Mouse (Mus musculus) intestine, embryonic 15.5 days (tissue): ENCODE measurements around the gene Gm21969. TPM values are rescaled to one million over a fixed set of nuclear protein-coding genes. Genes with fewer than 3 reads are reported as not detected.

ENCODE experiments used
- ATAC-seq: fragments of 200-750 bp; cut with Nextera tagmentation; 2 replicates; pipeline ENCODE4 v1.8.0; 2017; ENCODE audit warnings: moderate TSS enrichment, moderate library complexity
- H3K27ac ChIP-seq: fragments of 300-500 bp; sonication (generic); 2 replicates; pipeline ENCODE4 v1.5.1; 2015; ENCODE audit warnings: mild to moderate bottlenecking, inconsistent platforms
- H3K27me3 ChIP-seq: fragments of 300-500 bp; sonication (generic); replicated peaks from 2 replicates; pipeline ENCODE4 v1.6.1; 2015; ENCODE audit warnings: inconsistent platforms
- H3K36me3 ChIP-seq: fragments of 300-500 bp; sonication (generic); 2 replicates; pipeline ENCODE4 v1.6.1; 2015; ENCODE audit warnings: inconsistent platforms
- H3K4me1 ChIP-seq: fragments of 300-500 bp; sonication (generic); replicated peaks from 2 replicates; pipeline ENCODE4 v1.6.1; 2015; ENCODE audit warnings: inconsistent platforms
- H3K4me2 ChIP-seq: fragments of 300-500 bp; sonication (generic); replicated peaks from 2 replicates; pipeline ENCODE4 v1.6.1; 2015; ENCODE audit warnings: mild to moderate bottlenecking, inconsistent platforms
- H3K4me3 ChIP-seq: fragments of 300-500 bp; sonication (generic); replicated peaks from 2 replicates; pipeline ENCODE4 v1.5.1; 2015; ENCODE audit warnings: inconsistent platforms
- H3K9ac ChIP-seq: fragments of 300-500 bp; sonication (generic); 2 replicates; pipeline ENCODE4 v1.6.1; 2015; ENCODE audit warnings: inconsistent platforms
- H3K9me3 ChIP-seq: fragments of 300-500 bp; sonication (generic); 2 replicates; pipeline ENCODE4 v1.6.1; 2016; ENCODE audit warnings: inconsistent platforms
- WGBS: fragments of 180-500 bp; shearing (Covaris S2); methylation state at CpG from one replicate; pipeline ENCODE4 v1.1.7; 2015; 5-methylcytosine and 5-hydroxymethylcytosine counted together
- polyA plus RNA-seq: library from polyadenylated mRNA; unstranded; fragments of >200 nt; fragmentation: Nextera tagmentation; extraction: Ambion mirVana; gene quantifications from 2 replicates; pipeline ENCODE4 v1.2.1, GENCODE M21; 2015

The Gm21969 gene
- polyA plus RNA-seq, 1 experiment from 2014 or later, result not detected

- H3K27me3 ChIP-seq, result no peaks in the 10 kb centered on the region
- H3K36me3 ChIP-seq, result 0 out of 2 replicates have a peak, but pooled peaks cover 7% of the 10 kb centered on the region
- ATAC-seq, result no peak
- no peak overlapping the region for H3K9ac ChIP-seq
- H3K27ac ChIP-seq, result no peak overlapping the region
- 94% methylated on average over 5 of the region's 5 CpGs for WGBS
- H3K4me3 ChIP-seq, result no peak overlapping the region
- H3K9me3 ChIP-seq, result no peaks in the 10 kb centered on the region
- H3K4me2 ChIP-seq, result no peak overlapping the region
- peaks cover 16% of the 10 kb centered on the region for H3K4me1 ChIP-seq
These were observed 3.7 kb downstream of the Gm21969 start for GRCm38 (mm10) chr4:139606732-139607131.

DNA sequence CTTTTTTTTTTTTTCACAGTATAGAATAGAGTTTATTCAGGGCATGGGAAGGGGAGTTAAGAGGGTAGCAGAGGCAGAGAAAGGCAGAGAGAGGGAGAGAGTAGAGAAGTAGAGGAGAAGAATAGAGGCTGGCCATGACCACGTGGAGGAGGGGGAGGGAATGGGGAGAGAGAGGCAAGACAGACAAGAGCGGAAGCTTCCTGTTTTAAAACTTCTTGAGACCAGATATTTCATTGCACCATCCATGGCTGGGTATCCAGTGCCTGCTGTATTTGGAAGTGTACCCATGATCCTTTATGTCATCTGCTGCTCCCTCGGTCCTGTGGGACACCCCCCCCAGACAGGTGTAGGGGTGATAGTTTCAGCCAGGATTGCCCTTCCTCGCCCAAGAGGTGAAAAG is 6.0 kb downstream of the Gm21969 start:
- Histone ChIP-seq H3K4me3 (no peak overlapping the region), H3K4me2 (no peak overlapping the region), H3K9ac (no peak overlapping the region), H3K27ac (no peak overlapping the region), H3K9me3 (no peaks in the 10 kb centered on the region), H3K36me3 (peaks cover 17% of the 10 kb centered on the region), H3K4me1 (no peaks in the 10 kb centered on the region; the same call in 1 of the 2 replicates), H3K27me3 (no peaks in the 10 kb centered on the region)
- ATAC-seq, result no peak
- WGBS, result 74% methylated on average over 4 of the region's 4 CpGs

DNA sequence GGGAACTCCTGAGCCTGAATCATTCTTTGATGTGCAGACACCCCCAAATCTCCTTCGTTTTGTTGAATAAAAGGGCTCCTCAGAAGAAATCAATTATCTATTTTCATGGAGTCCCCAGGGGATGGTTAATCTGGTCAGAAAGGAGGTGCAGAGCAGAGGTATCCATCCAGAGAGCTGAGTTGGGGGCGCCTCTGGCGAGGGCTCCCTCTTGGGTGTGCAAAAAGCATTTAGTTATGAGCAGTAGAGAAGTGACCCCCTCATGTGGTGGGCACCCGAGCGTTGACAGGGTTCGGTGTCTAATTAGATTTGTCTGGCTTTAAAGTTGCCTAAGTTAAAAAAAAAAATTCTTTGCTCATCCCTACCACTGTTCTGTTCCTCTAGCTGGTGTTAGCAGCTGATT is 8.0 kb downstream of the Gm21969 start:
- H3K4me1 ChIP-seq, result no peaks in the 10 kb centered on the region; the same call in 1 of the 2 replicates
- no peaks in the 10 kb centered on the region for H3K9me3 ChIP-seq
- no peak overlapping the region for H3K27ac ChIP-seq
- 79% methylated on average over 6 of the region's 6 CpGs for WGBS
- H3K9ac ChIP-seq, result no peak overlapping the region
- no peak overlapping the region for H3K4me2 ChIP-seq
- peaks cover 25% of the 10 kb centered on the region for H3K36me3 ChIP-seq
- ATAC-seq, result no peak
- H3K27me3 ChIP-seq, result no peaks in the 10 kb centered on the region
- no peak overlapping the region for H3K4me3 ChIP-seq

- peak overlapping the region; percentile 40; the same call in 1 of the 2 replicates for H3K4me2 ChIP-seq
- no peak overlapping the region for H3K9ac ChIP-seq
- no peaks in the 10 kb centered on the region; the same call in 1 of the 2 replicates for H3K4me1 ChIP-seq
- no peaks in the 10 kb centered on the region for H3K9me3 ChIP-seq
- 0 out of 2 replicates have a peak, but pooled peaks have one; percentile 43 for ATAC-seq
- no peak overlapping the region for H3K4me3 ChIP-seq
- WGBS, result 4% methylated on average over 10 of the region's 10 CpGs
- H3K27me3 ChIP-seq, result no peaks in the 10 kb centered on the region
- H3K27ac ChIP-seq, result no peak overlapping the region
- peaks cover 23% of the 10 kb centered on the region for H3K36me3 ChIP-seq
These were observed 8.6 kb downstream of the Gm21969 start for GRCm38 (mm10) chr4:139611542-139611953.

DNA sequence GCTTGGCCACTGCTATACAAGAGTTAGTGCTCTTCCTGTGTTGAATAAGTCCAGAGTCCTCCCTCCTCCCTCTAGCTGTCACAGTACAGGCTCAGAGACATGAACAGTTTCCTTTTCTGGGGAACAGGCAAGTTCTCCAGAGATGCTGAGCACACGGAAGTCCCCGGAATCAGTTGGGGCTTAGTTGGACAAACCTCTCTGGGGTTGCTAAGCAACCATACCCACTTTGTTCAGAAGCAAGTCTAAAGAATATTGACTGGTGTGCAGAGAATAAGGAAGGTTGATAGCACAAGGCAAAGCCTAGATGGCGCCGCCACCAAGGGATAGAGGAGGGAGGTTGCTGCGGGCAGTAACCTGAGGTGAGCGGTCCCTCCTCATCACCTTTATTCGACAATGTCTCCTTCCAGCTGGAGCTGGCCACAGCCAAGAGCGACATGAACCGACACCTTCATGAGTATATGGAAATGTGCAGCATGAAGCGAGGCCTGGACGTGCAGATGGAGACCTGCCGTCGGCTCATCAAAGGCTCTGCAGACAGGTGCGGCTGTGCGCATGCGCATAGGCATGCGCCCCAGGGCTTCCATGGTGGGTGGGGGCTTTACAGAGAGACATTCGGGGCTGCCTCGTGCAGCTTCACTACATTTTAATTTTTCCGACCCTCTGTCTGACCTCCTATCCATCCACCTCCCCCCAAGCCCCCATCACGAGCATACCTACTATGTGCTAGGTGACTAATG is 11.7 kb downstream of the Gm21969 start:
- Histone ChIP-seq H3K36me3 (peaks cover 18% of the 10 kb centered on the region), H3K27me3 (no peaks in the 10 kb centered on the region), H3K9ac (no peak overlapping the region), H3K4me1 (no peaks in the 10 kb centered on the region; the same call in 1 of the 2 replicates), H3K27ac (no peak overlapping the region), H3K4me3 (no peak overlapping the region), H3K4me2 (no peak overlapping the region), H3K9me3 (no peaks in the 10 kb centered on the region)
- ATAC-seq, result no peak
- 91% methylated on average over 21 of the region's 21 CpGs for WGBS

DNA sequence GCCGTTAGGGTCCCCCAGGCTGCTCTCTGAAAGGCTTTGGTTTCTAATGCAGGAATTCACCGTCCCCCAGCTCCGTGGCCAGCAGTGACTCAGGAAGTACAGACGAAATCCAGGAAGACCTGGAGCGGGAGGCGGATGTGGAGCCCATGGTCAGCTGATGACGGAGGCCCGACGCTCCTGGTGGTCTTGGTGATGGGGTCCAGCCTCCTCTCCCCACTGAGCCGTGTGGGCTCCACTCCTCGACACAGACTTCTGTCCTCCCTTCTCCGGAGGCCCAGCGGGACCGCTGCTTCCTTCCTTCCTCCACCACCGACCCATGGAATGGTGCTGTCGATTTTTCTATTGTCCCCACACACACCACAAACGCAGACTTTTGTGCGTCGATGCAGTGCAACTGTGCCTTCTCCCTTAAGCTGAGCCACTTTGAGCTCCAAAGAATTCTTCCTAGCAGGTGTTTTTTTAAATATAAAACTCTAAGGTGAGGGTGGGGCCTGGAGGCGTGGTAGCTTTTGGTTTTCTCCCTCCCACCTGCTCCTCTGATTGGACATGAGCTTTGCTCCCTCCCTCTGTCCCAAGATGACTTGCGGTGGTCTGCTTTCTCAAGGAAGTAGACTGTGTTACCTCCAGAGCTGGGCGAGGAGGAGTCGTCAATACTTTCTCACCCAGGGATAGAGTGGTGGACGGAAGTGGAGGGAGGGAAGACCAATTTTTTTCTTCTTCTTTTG is 13.5 kb downstream of the Gm21969 start:
- WGBS, result 16% methylated on average over 24 of the region's 24 CpGs
- peaks cover 18% of the 10 kb centered on the region for H3K36me3 ChIP-seq

DNA sequence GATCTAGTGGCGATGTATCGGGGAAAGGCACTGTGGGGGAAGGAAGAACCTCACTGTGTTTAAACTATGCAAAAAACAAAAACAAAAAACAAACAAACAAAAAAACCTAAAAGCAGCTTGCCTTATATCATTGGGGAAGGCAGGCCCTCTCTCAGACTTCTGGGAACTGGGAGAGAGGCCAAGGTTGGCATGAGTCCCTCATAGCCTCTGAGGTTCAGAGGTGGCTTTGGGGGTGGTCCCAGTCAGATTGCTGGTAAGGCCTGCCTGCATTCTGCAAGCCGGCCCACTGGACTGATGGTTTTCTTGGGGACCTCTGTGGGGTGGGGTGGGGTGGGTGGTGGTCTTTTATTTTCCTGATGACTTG is 14.0 kb downstream of the Gm21969 start:
- Histone ChIP-seq H3K9me3 (no peaks in the 10 kb centered on the region), H3K4me1 (no peaks in the 10 kb centered on the region), H3K4me2 (peak overlapping the region; percentile 56), H3K27me3 (no peaks in the 10 kb centered on the region), H3K4me3 (peak overlapping the region; percentile 31; the same call in 1 of the 2 replicates), H3K27ac (no peak overlapping the region), H3K36me3 (peaks cover 18% of the 10 kb centered on the region), H3K9ac (no peak overlapping the region)
- WGBS, result 54% methylated on average over 3 of the region's 3 CpGs
- 0 out of 2 replicates have a peak, but pooled peaks have one; percentile 10 for ATAC-seq

More for the DNA sequence above, 13.5 kb downstream of the Gm21969 start:
- no peaks in the 10 kb centered on the region for H3K4me1 ChIP-seq
- no peaks in the 10 kb centered on the region for H3K9me3 ChIP-seq
- peak overlapping the region; percentile 56 for H3K4me2 ChIP-seq
- H3K27me3 ChIP-seq, result no peaks in the 10 kb centered on the region
- peak overlapping the region; percentile 48; the same call in 1 of the 2 replicates for H3K27ac ChIP-seq
- ATAC-seq, result peak; percentile 93
- peak overlapping the region; percentile 51 for H3K9ac ChIP-seq
- H3K4me3 ChIP-seq, result peak overlapping the region; percentile 31

DNA sequence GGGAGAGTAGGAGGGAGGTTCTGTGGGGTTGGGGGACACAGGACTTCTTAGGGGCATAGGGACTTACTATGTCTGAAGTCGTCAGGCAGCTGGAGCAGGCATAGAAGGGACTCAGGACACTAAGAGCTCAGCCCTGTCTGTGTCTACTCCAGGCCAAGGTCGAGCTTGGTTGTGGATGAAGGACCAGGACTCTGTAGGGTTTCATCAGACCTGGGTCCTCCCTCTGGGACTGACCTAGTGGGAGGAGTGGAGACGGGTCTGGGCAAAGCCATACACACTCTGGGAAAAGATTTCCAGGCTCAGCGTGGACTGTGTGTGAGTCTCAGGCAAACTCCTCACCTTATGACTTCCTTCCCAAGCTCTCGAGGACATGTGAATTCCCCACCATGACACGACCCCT is 16.8 kb downstream of the Gm21969 start:
- Histone ChIP-seq H3K27me3 (no peaks in the 10 kb centered on the region), H3K4me2 (no peak overlapping the region), H3K4me3 (no peak overlapping the region), H3K9me3 (no peaks in the 10 kb centered on the region), H3K36me3 (0 out of 2 replicates have a peak, but pooled peaks cover under 1% of the 10 kb centered on the region), H3K4me1 (peaks cover 14% of the 10 kb centered on the region), H3K27ac (no peak overlapping the region), H3K9ac (no peak overlapping the region)
- 75% methylated on average over 6 of the region's 6 CpGs for WGBS
- no peak for ATAC-seq

- peak within 1 kb of the TSS; percentile 95 for H3K4me2 ChIP-seq
- peaks cover 13% of the 10 kb centered on the region; the same call in 1 of the 2 replicates for H3K27me3 ChIP-seq
- peak within 1 kb of the TSS; percentile 72 for H3K9ac ChIP-seq
- no peaks in the 10 kb centered on the region for H3K36me3 ChIP-seq
- under 1% methylated on average over 34 of the region's 38 CpGs for whole genome bisulfite sequencing
- H3K4me1 ChIP-seq, result peaks cover 15% of the 10 kb centered on the region
- no peaks in the 10 kb centered on the region for H3K9me3 ChIP-seq
- peak within 1 kb of the TSS; percentile 81 for H3K27ac ChIP-seq
- ATAC-seq, result peak; percentile 100
- H3K4me3 ChIP-seq, result peak within 1 kb of the TSS; percentile 66
These were observed 19.6 kb downstream of the Gm21969 start, which contains the start of gene Aldh4a1 for GRCm38 (mm10) chr4:139622373-139623282. TSS of gene Aldh4a1 (plus strand) at chr4:139622866.

GRCm38 (mm10) chr4:139623434-139624115 is 20.6 kb downstream of the Gm21969 start:
- no peak for ATAC-seq
- 17% methylated on average over 21 of the region's 21 CpGs for WGBS
- peak overlapping the region; percentile 66 for H3K4me3 ChIP-seq
- peak overlapping the region; percentile 95 for H3K4me2 ChIP-seq
- no peaks in the 10 kb centered on the region for H3K36me3 ChIP-seq
- peaks cover 17% of the 10 kb centered on the region; the same call in 1 of the 2 replicates for H3K27me3 ChIP-seq
- no peak overlapping the region for H3K27ac ChIP-seq
- H3K9me3 ChIP-seq, result no peaks in the 10 kb centered on the region
- H3K4me1 ChIP-seq, result peaks cover 15% of the 10 kb centered on the region
- H3K9ac ChIP-seq, result peak overlapping the region; percentile 72

DNA sequence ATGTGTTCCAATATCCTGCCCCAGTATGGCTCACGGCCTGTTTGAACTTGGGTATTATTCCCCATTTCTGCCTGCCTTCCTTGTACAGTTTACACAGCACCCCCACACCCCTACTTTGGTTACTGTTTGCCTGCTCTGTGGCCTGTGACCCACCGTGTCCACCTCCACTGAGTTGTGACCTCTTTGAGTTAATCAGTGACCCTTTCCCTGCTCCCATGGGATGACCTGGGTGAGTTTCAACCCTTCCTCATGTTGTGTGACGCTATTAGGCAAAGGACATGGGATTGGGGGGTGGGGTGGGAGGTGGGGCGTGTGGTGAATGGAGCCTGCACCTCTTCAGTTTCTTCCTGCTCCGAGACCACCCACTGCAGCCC is 21.1 kb downstream of the Gm21969 start:
- WGBS, result 46% methylated on average over 5 of the region's 5 CpGs
- Histone ChIP-seq H3K27ac (no peak overlapping the region), H3K27me3 (peaks cover 19% of the 10 kb centered on the region; the same call in 1 of the 2 replicates), H3K4me2 (peak overlapping the region; percentile 95), H3K4me1 (peaks cover 15% of the 10 kb centered on the region), H3K9ac (no peak overlapping the region), H3K36me3 (no peaks in the 10 kb centered on the region), H3K9me3 (no peaks in the 10 kb centered on the region), H3K4me3 (peak overlapping the region; percentile 66; the same call in 1 of the 2 replicates)
- ATAC-seq, result no peak
